Mouse (Mus musculus) bone marrow macrophage, adult 2 months (primary cell): Measurements from ENCODE around the gene Fgf18.

ENCODE experiments used
- CTCF ChIP-seq: IDR thresholded peaks from 2 replicates; pipeline ENCODE4 v1.5.1; 2012; ENCODE audit warnings: low read depth, mild to moderate bottlenecking, low read length, moderate library complexity
- POLR2A ChIP-seq: IDR thresholded peaks from 2 replicates; pipeline ENCODE4 v1.6.1; 2012; ENCODE audit warnings: mild to moderate bottlenecking, low read depth, low read length, borderline replicate concordance

DNA sequence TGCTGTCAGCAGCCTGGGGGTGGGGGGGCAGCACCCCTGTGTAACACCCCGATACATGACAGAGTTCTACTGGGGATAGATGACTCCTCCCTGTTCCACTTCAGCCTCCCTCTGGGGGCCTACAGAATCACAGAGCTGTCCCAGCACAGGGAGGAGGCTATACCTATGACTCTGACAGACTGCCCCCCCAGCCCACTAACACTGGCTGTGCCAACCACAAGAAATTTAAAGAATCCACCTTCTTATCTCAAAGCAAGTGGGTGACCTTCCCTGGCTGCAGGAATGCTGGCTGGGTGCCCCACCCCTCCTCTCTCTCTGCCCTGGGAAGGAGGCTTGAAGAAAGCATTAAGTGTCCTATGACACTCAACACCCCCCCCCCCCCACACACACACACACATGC, 4.4 kb downstream of the Fgf18 start:
- no peak for TF ChIP-seq CTCF
- no peak for TF ChIP-seq POLR2A
